ENCODE assay signal across 32 mouse cellular contexts in the genomic region with DNA sequence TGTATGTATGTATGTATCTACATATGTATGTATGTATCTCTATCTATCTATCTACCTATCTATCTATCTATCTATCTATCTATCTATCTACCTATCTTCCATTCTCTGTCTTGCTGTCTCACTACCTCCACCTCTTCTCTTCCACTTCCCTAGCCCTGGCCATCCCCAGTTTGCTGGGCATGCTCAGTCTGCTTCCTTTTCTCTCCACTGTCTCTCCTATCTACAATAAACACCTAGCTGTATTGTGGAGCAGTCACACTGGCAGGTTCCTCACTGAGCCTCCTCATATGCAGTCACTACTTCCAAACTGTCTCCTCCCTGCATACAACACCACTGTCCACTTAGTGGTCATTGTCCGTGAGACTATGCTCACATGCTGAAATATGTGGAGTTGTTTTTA. TPM values are rescaled to one million over a fixed set of nuclear protein-coding genes. Genes with fewer than 3 reads are reported as not detected.
"Had no signal": no experiment of that assay in that cellular context is flagged by ENCODE, and none has a peak within 500 bp of the region (broad histone marks: within the 10 kb centered on the region; RNA-seq: fewer than 3 reads in every experiment).

No protein-coding gene starts in this region.

- H3K9ac ChIP-seq: limb, embryonic 12.5 days; limb, embryonic 13.5 days; limb, embryonic 15.5 days; liver, embryonic 12.5 days; liver, embryonic 13.5 days; liver, embryonic 14.5 days; liver, embryonic 15.5 days; liver, postnatal 0 days; lung, embryonic 14.5 days; lung, embryonic 15.5 days; midbrain, embryonic 12.5 days; midbrain, embryonic 13.5 days; midbrain, embryonic 15.5 days; neural tube, embryonic 12.5 days had no signal

- H3K27ac ChIP-seq: limb, embryonic 10.5 days; limb, embryonic 12.5 days; limb, embryonic 13.5 days; limb, embryonic 15.5 days; liver, embryonic 12.5 days; liver, embryonic 13.5 days; liver, embryonic 14.5 days; liver, embryonic 15.5 days; lung, embryonic 15.5 days; macrophage; midbrain, embryonic 10.5 days; midbrain, embryonic 12.5 days; midbrain, embryonic 13.5 days; midbrain, embryonic 15.5 days; neural tube, embryonic 12.5 days had no signal

- DNase-seq: left cerebral cortex, postnatal 4 days; liver; liver, embryonic 13.5 days; liver, postnatal 0 days; lung, adult 18-20 months; lung, adult 2 months; lung, embryonic 14.5 days; lung, postnatal 10 days; lung, postnatal 14 days; lung, postnatal 36 days; lung, postnatal 4 days; midbrain, embryonic 14.5 days had no signal

- H3K9me3 ChIP-seq: limb, embryonic 10.5 days; limb, embryonic 12.5 days; limb, embryonic 13.5 days; limb, embryonic 15.5 days; liver, embryonic 12.5 days; liver, embryonic 13.5 days; liver, embryonic 15.5 days; lung, embryonic 15.5 days; megakaryocyte, embryonic 14.5 days; midbrain, embryonic 10.5 days; midbrain, embryonic 12.5 days; midbrain, embryonic 13.5 days; midbrain, embryonic 15.5 days; neural tube, embryonic 12.5 days had no signal

- H3K4me3 ChIP-seq: limb, embryonic 10.5 days; limb, embryonic 12.5 days; limb, embryonic 13.5 days; limb, embryonic 15.5 days; liver, embryonic 12.5 days; liver, embryonic 13.5 days; liver, embryonic 15.5 days; lung, embryonic 15.5 days; megakaryocyte, embryonic 14.5 days; midbrain, embryonic 10.5 days; midbrain, embryonic 12.5 days; midbrain, embryonic 13.5 days; midbrain, embryonic 15.5 days; myocyte; neural tube, embryonic 12.5 days had no signal

- H3K27me3 ChIP-seq: limb, embryonic 12.5 days; limb, embryonic 13.5 days; limb, embryonic 15.5 days; liver, embryonic 12.5 days; liver, embryonic 13.5 days; liver, embryonic 15.5 days; lung, embryonic 15.5 days; midbrain, embryonic 12.5 days; midbrain, embryonic 13.5 days; midbrain, embryonic 15.5 days; neural tube, embryonic 12.5 days had no signal

- H3K36me3 ChIP-seq: limb, embryonic 10.5 days; limb, embryonic 12.5 days; limb, embryonic 13.5 days; limb, embryonic 15.5 days; liver, embryonic 12.5 days; liver, embryonic 13.5 days; liver, embryonic 15.5 days; lung, embryonic 15.5 days; midbrain, embryonic 10.5 days; midbrain, embryonic 12.5 days; midbrain, embryonic 13.5 days; midbrain, embryonic 15.5 days; neural tube, embryonic 12.5 days had no signal

- H3K4me1 ChIP-seq: limb, embryonic 10.5 days; limb, embryonic 12.5 days; limb, embryonic 13.5 days; limb, embryonic 15.5 days; liver, embryonic 15.5 days; midbrain, embryonic 10.5 days; midbrain, embryonic 12.5 days; midbrain, embryonic 15.5 days; neural tube, embryonic 12.5 days had no signal

RNA-seq across cellular contexts. Expression of a gene that starts 19.7 kb away (rescaled TPM):
- polyA plus RNA-seq: limb, embryonic 10.5 days; limb, embryonic 12.5 days; liver, embryonic 11.5 days; liver, embryonic 13.5 days; lung, embryonic 14.5 days; midbrain, embryonic 10.5 days; midbrain, embryonic 11.5 days; midbrain, embryonic 16.5 days; neural tube, embryonic 11.5 days had no signal
